Mouse (Mus musculus) stomach, embryonic 14.5 days (tissue): ENCODE measurements around the gene Caskin2. TPM values are rescaled to one million over a fixed set of nuclear protein-coding genes. Genes with fewer than 3 reads are reported as not detected.

ENCODE experiments used
- ATAC-seq: fragments of 200-750 bp; cut with Nextera tagmentation; 2 replicates; pipeline ENCODE4 v1.8.0; 2017; ENCODE audit warnings: low read depth, moderate TSS enrichment; ENCODE audit not compliant: insufficient number of reproducible peaks, insufficient read depth, low FRiP score
- H3K27ac ChIP-seq: fragments of 300-500 bp; sonication (generic); 2 replicates; pipeline ENCODE4 v1.5.1; 2014; ENCODE audit warnings: mild to moderate bottlenecking, low read length, moderate library complexity, mixed read lengths
- H3K27me3 ChIP-seq: fragments of 300-500 bp; sonication (generic); 2 replicates; pipeline ENCODE4 v1.6.1; 2014; ENCODE audit warnings: low read length, control low read depth, mixed read lengths; ENCODE audit not compliant: control insufficient read depth, insufficient read depth
- H3K36me3 ChIP-seq: fragments of 300-500 bp; sonication (generic); 2 replicates; pipeline ENCODE4 v1.6.1; 2014; ENCODE audit warnings: mild to moderate bottlenecking, control low read depth, low read length, moderate library complexity, mixed read lengths; ENCODE audit not compliant: control insufficient read depth, insufficient read depth
- H3K4me1 ChIP-seq: fragments of 300-500 bp; sonication (generic); 2 replicates; pipeline ENCODE4 v1.6.1; 2014; ENCODE audit warnings: low read length, control low read depth, mixed read lengths; ENCODE audit not compliant: control insufficient read depth, insufficient read depth
- H3K4me2 ChIP-seq: fragments of 300-500 bp; sonication (generic); replicated peaks from 2 replicates; pipeline ENCODE4 v1.6.1; 2014; ENCODE audit warnings: low read depth, low read length, control low read depth
- H3K4me3 ChIP-seq: fragments of 300-500 bp; sonication (generic); 2 replicates; pipeline ENCODE4 v1.5.1; 2014; ENCODE audit warnings: low read depth, low read length, control low read depth
- H3K9ac ChIP-seq: fragments of 300-500 bp; sonication (generic); replicated peaks from 2 replicates; pipeline ENCODE4 v1.6.1; 2014; ENCODE audit warnings: low read depth, mild to moderate bottlenecking, control low read depth, low read length, moderate library complexity, mixed read lengths
- H3K9me3 ChIP-seq: fragments of 300-500 bp; sonication (generic); 2 replicates; pipeline ENCODE4 v1.6.1; 2016; ENCODE audit warnings: low read depth, low read length, control low read depth; ENCODE audit not compliant: control insufficient read depth
- WGBS: fragments of 180-500 bp; shearing (Covaris S2); extraction: QIAGEN DNeasy Blood & Tissue Kit; methylation state at CpG from one replicate; pipeline ENCODE4 v1.1.7; 2014; 5-methylcytosine and 5-hydroxymethylcytosine counted together
- polyA plus RNA-seq: library from polyadenylated mRNA; unstranded; fragments of >200 nt; fragmentation: Nextera tagmentation; extraction: Ambion mirVana; gene quantifications from 2 replicates; pipeline ENCODE4 v1.2.1, GENCODE M21; 2014

Gene Caskin2
- polyA plus RNA-seq, 1 experiment from 2014 or later = 14.3 TPM

GRCm38 (mm10) chr11:115806154-115806553 lies 7.3 kb downstream of the Caskin2 start:
- Histone ChIP-seq H3K4me2 (no peak overlapping the region), H3K27me3 (no peaks in the 10 kb centered on the region), H3K9me3 (no peaks in the 10 kb centered on the region), H3K4me3 (no peak overlapping the region), H3K4me1 (peaks cover 29% of the 10 kb centered on the region), H3K36me3 (peaks cover 54% of the 10 kb centered on the region), H3K27ac (no peak overlapping the region), H3K9ac (no peak overlapping the region)
- no peak for ATAC-seq
- 92% methylated on average over 10 of the region's 10 CpGs for WGBS

- Histone ChIP-seq H3K27me3 (no peaks in the 10 kb centered on the region), H3K36me3 (peaks cover 63% of the 10 kb centered on the region), H3K4me1 (peaks cover 20% of the 10 kb centered on the region), H3K4me2 (no peak overlapping the region), H3K27ac (no peak overlapping the region), H3K9me3 (no peaks in the 10 kb centered on the region), H3K9ac (no peak overlapping the region), H3K4me3 (no peak overlapping the region)
- ATAC-seq = no peak
- 92% methylated on average over 7 of the region's 7 CpGs for WGBS
These were observed 8.4 kb downstream of the Caskin2 start for GRCm38 (mm10) chr11:115805005-115805404.

- H3K27ac ChIP-seq = no peak overlapping the region
- H3K4me3 ChIP-seq = no peak overlapping the region
- ATAC-seq = no peak
- peaks cover 2% of the 10 kb centered on the region; the same call in 1 of the 2 replicates for H3K4me1 ChIP-seq
- H3K9ac ChIP-seq = no peak overlapping the region
- peaks cover 80% of the 10 kb centered on the region for H3K36me3 ChIP-seq
- WGBS = 91% methylated on average over 24 of the region's 24 CpGs
- H3K27me3 ChIP-seq = no peaks in the 10 kb centered on the region
- no peaks in the 10 kb centered on the region for H3K9me3 ChIP-seq
- no peak overlapping the region for H3K4me2 ChIP-seq
These were observed 10.2 kb downstream of the Caskin2 start for GRCm38 (mm10) chr11:115803072-115803709.

GRCm38 (mm10) chr11:115800981-115801380 lies 12.5 kb downstream of the Caskin2 start:
- ATAC-seq = no peak
- Histone ChIP-seq H3K4me3 (no peak overlapping the region), H3K36me3 (peaks cover 88% of the 10 kb centered on the region), H3K27me3 (no peaks in the 10 kb centered on the region), H3K27ac (no peak overlapping the region), H3K4me1 (no peaks in the 10 kb centered on the region), H3K9me3 (no peaks in the 10 kb centered on the region), H3K4me2 (no peak overlapping the region), H3K9ac (no peak overlapping the region)
- 89% methylated on average over 18 of the region's 18 CpGs for WGBS

- Histone ChIP-seq H3K27ac (no peak overlapping the region; the same call in 1 of the 2 replicates), H3K9ac (no peak overlapping the region), H3K27me3 (no peaks in the 10 kb centered on the region), H3K4me3 (no peak overlapping the region), H3K36me3 (peaks cover 77% of the 10 kb centered on the region), H3K9me3 (no peaks in the 10 kb centered on the region), H3K4me1 (no peaks in the 10 kb centered on the region), H3K4me2 (no peak overlapping the region)
- ATAC-seq = no peak
- WGBS = 82% methylated on average over 9 of the region's 9 CpGs
These were observed 15.8 kb downstream of the Caskin2 start for GRCm38 (mm10) chr11:115797665-115798064.

- Histone ChIP-seq H3K4me1 (no peaks in the 10 kb centered on the region), H3K27ac (no peak overlapping the region), H3K27me3 (no peaks in the 10 kb centered on the region), H3K4me3 (no peak overlapping the region), H3K4me2 (no peak overlapping the region), H3K9ac (no peak overlapping the region), H3K9me3 (no peaks in the 10 kb centered on the region), H3K36me3 (peaks cover 77% of the 10 kb centered on the region)
- no peak for ATAC-seq
- 79% methylated on average over 15 of the region's 15 CpGs for WGBS
These were observed 16.5 kb downstream of the Caskin2 start for GRCm38 (mm10) chr11:115796898-115797297.

GRCm38 (mm10) chr11:115792353-115792752 lies 21.1 kb downstream of the Caskin2 start:
- no peaks in the 10 kb centered on the region for H3K9me3 ChIP-seq
- no peak overlapping the region for H3K4me3 ChIP-seq
- no peak overlapping the region for H3K27ac ChIP-seq
- no peak overlapping the region for H3K4me2 ChIP-seq
- H3K9ac ChIP-seq = no peak overlapping the region
- no peak for ATAC-seq
- WGBS = 90% methylated on average over 14 of the region's 14 CpGs
- H3K4me1 ChIP-seq = no peaks in the 10 kb centered on the region
- peaks cover 58% of the 10 kb centered on the region for H3K36me3 ChIP-seq
- H3K27me3 ChIP-seq = no peaks in the 10 kb centered on the region

GRCm38 (mm10) chr11:115791919-115792318 lies 21.5 kb downstream of the Caskin2 start:
- Histone ChIP-seq H3K4me1 (no peaks in the 10 kb centered on the region), H3K9me3 (no peaks in the 10 kb centered on the region), H3K27me3 (no peaks in the 10 kb centered on the region), H3K9ac (no peak overlapping the region), H3K36me3 (peaks cover 58% of the 10 kb centered on the region), H3K4me3 (no peak overlapping the region), H3K27ac (no peak overlapping the region), H3K4me2 (no peak overlapping the region)
- 94% methylated on average over 16 of the region's 16 CpGs for WGBS
- no peak for ATAC-seq

- Histone ChIP-seq H3K4me2 (no peak overlapping the region), H3K36me3 (peaks cover 48% of the 10 kb centered on the region), H3K27me3 (no peaks in the 10 kb centered on the region), H3K4me1 (no peaks in the 10 kb centered on the region), H3K9me3 (no peaks in the 10 kb centered on the region), H3K9ac (no peak overlapping the region), H3K27ac (no peak overlapping the region), H3K4me3 (no peak overlapping the region)
- no peak for ATAC-seq
- 95% methylated on average over 7 of the region's 7 CpGs for WGBS
These were observed 23.7 kb downstream of the Caskin2 start for GRCm38 (mm10) chr11:115789787-115790186.
